Mouse (Mus musculus) bone marrow, adult 2 months (tissue): ENCODE data around the gene Gm26938.

Experiments used
- CTCF ChIP-seq: fragments of 200-500 bp; IDR thresholded peaks from 2 replicates; pipeline ENCODE4 v1.5.1; 2011; ENCODE audit warnings: low read length, control low read depth; ENCODE audit not compliant: control insufficient read depth, insufficient read depth
- POLR2A ChIP-seq: fragments of 200-500 bp; IDR thresholded peaks from 2 replicates; pipeline ENCODE4 v1.6.1; 2011; ENCODE audit warnings: low read depth, mild to moderate bottlenecking, control low read depth, low read length, borderline replicate concordance; ENCODE audit not compliant: control insufficient read depth

DNA sequence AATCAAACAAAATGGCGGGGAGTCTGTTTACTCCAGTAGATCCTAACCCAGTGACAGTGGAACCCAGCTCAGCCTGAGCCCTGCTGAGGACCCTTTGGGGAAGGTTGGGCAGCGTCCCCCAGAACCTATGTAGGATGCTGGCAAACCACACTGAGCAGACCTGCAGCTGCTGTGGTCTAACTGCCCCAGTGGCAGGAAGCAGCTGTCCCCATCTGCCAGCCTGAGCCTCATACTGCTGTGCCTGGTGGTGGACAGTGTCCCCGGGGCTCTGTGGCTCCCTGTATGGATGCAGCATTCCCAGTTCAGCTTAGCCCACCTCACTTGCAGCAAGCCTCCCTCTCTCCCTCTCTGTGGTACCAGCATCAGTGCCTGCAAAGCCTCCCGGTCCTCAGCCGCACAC lies 49.2 kb downstream of the Gm26938 start:
- TF ChIP-seq CTCF (no peak), POLR2A (0 out of 2 replicates have a peak, but pooled peaks have one; percentile 10)
